Mouse (Mus musculus): ENCODE measurements at regions not wholly inside any gene's neighbourhood (a gene's known extent, or its start where the extent isn't known, plus 50 kb on each side); places are given as distances from the start of the nearest gene placed in this dataset.
"Not testable (repeated sequence)": the region's sequence is repeated elsewhere in the genome, so short reads cannot be mapped to it uniquely, and the experiment has no call there.

DNA sequence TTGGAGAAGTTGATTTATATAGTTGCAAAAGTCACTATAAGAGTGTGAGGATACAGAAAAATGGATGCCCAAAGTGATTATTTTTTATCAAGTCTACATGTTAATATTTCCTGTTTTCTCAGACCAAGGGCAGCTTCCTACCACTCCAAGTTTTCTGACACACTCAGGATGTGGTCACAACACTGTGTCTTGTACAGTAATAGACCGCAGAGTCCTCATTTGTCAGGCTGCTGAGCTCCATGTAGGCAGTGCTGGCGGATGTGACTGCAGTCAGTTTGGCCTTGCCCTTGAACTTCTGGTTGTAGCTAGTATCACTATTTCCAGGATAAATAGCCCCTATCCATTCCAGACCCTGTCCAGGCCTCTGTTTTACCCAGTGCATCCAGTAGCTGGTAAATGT lies 969.4 kb downstream of the Adam6a start:
- Histone ChIP-seq H3K4me2 (no peak overlapping the region), H3K27me3 (replicated peaks; ENCODE audit: control insufficient read depth, insufficient read depth, low read length) (no peaks in the 10 kb centered on the region), H3K27ac (ENCODE audit: low read depth, low read length) (no peak overlapping the region), H3K4me3 (ENCODE audit: low read depth, low read length) (no peak overlapping the region), H3K4me1 (replicated peaks; ENCODE audit: control insufficient read depth, insufficient read depth, low read length) (no peaks in the 10 kb centered on the region), H3K36me3 (ENCODE audit: control insufficient read depth, insufficient read depth, low read length) (no peaks in the 10 kb centered on the region), H3K9ac (ENCODE audit: low read depth, low read length) (no peak overlapping the region), H3K9me3 (ENCODE audit: control insufficient read depth, low read length) (peaks cover 4% of the 10 kb centered on the region; the same call in 1 of the 2 replicates)
- ATAC-seq (replicated peaks; ENCODE audit: low FRiP score) (no peak), DNase-seq (ENCODE audit: low spot score) (no peak)
- WGBS = 88% methylated on average over 2 of the region's 2 CpGs

DNA sequence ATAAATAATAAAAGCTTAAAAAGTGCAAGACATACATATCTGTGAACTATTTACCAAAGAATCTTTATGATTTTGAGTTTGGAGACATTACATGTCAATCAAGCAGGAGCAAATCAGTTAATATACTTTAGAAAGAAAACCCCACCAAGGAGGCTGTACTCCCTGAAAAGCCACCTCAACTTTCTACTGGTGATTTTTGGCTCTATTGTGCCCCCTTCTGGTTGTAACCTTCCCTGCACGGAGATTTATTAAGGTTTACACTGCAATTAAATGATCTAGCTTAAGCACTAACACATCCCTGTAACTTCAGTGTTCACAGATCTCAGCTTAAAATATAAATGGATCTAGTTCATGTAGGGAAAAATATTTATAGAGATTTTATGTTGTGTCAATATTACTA lies 998.4 kb downstream of the Adam6a start:
- H3K4me1 ChIP-seq (replicated peaks; ENCODE audit: control insufficient read depth, insufficient read depth, low read length); DNase-seq (ENCODE audit: low spot score); H3K4me3 ChIP-seq (ENCODE audit: low read depth, low read length); H3K36me3 ChIP-seq (ENCODE audit: control insufficient read depth, insufficient read depth, low read length); H3K27ac ChIP-seq (ENCODE audit: low read depth, low read length); H3K9ac ChIP-seq (ENCODE audit: low read depth, low read length); ATAC-seq (replicated peaks; ENCODE audit: low FRiP score); H3K9me3 ChIP-seq (ENCODE audit: control insufficient read depth, low read length); H3K4me2 ChIP-seq; H3K27me3 ChIP-seq (replicated peaks; ENCODE audit: control insufficient read depth, insufficient read depth, low read length): not testable (repeated sequence)
- 55% methylated on average over 1 of the region's 1 CpGs for WGBS

DNA sequence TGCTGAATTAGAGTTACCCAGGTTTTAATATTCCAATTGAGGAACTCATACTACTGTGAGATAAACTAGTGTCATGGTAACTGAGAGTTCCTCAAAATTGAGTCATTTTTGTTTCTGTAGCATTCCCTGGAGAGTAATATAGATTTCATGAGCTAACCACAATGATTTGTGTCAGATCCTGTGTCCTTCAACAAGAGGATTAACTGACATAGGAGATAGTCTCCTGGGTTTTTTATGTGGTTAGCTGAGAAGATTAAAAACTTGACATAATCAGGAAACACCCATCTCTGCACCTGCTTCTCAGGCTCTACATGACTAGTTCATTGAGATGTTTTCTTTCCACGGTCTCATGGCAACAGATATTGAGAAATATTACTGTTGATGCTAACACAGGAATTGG lies 1001.2 kb downstream of the Adam6a start:
- ATAC-seq (replicated peaks; ENCODE audit: low FRiP score); H3K4me2 ChIP-seq; H3K36me3 ChIP-seq (ENCODE audit: control insufficient read depth, insufficient read depth, low read length); H3K27me3 ChIP-seq (replicated peaks; ENCODE audit: control insufficient read depth, insufficient read depth, low read length); H3K4me3 ChIP-seq (ENCODE audit: low read depth, low read length); DNase-seq (ENCODE audit: low spot score); H3K27ac ChIP-seq (ENCODE audit: low read depth, low read length); H3K9ac ChIP-seq (ENCODE audit: low read depth, low read length); H3K9me3 ChIP-seq (ENCODE audit: control insufficient read depth, low read length); H3K4me1 ChIP-seq (replicated peaks; ENCODE audit: control insufficient read depth, insufficient read depth, low read length): not testable (repeated sequence)
- 36% methylated on average over 1 of the region's 1 CpGs for WGBS

GRCm38 (mm10) chr12:114562440-114562839 lies 1018.7 kb downstream of the Adam6a start:
- Histone ChIP-seq H3K27me3 (replicated peaks; ENCODE audit: control insufficient read depth, insufficient read depth, low read length) (no peaks in the 10 kb centered on the region), H3K4me3 (ENCODE audit: low read depth, low read length) (no peak overlapping the region), H3K9me3 (ENCODE audit: control insufficient read depth, low read length) (peaks cover 19% of the 10 kb centered on the region), H3K36me3 (ENCODE audit: control insufficient read depth, insufficient read depth, low read length) (no peaks in the 10 kb centered on the region), H3K4me2 (no peak overlapping the region), H3K27ac (ENCODE audit: low read depth, low read length) (no peak overlapping the region), H3K4me1 (replicated peaks; ENCODE audit: control insufficient read depth, insufficient read depth, low read length) (no peaks in the 10 kb centered on the region), H3K9ac (ENCODE audit: low read depth, low read length) (no peak overlapping the region)
- ATAC-seq (replicated peaks; ENCODE audit: low FRiP score) (no peak), DNase-seq (ENCODE audit: low spot score) (no peak)
- WGBS = 68% methylated on average over 1 of the region's 1 CpGs

DNA sequence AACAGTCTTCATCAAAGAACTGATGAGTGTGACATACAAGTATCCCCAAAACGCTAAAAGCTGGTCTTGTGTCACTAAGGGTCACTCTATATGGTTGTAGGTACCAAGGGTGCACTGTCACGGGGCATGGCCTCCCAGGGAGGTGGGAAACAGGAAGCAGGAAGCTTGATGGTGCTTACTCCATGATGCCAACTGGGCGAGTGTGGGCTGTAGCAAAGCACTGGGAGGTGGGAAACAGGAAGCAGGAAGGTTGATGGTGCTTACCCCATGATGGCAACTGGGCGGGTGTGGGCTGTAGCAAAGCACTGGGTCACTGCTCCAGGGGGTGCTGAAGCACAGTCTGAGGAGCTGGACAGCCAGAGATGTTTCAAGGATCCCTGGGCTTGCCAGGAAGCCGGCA lies 1019.3 kb downstream of the Adam6a start:
- no peak for DNase-seq (ENCODE audit: low spot score)
- H3K9ac ChIP-seq (ENCODE audit: low read depth, low read length) = no peak overlapping the region
- H3K36me3 ChIP-seq (ENCODE audit: control insufficient read depth, insufficient read depth, low read length) = no peaks in the 10 kb centered on the region
- H3K27ac ChIP-seq (ENCODE audit: low read depth, low read length) = no peak overlapping the region
- 52% methylated on average over 5 of the region's 5 CpGs for WGBS
- no peaks in the 10 kb centered on the region for H3K4me1 ChIP-seq (replicated peaks; ENCODE audit: control insufficient read depth, insufficient read depth, low read length)
- no peaks in the 10 kb centered on the region for H3K27me3 ChIP-seq (replicated peaks; ENCODE audit: control insufficient read depth, insufficient read depth, low read length)
- no peak overlapping the region for H3K4me3 ChIP-seq (ENCODE audit: low read depth, low read length)
- peaks cover 19% of the 10 kb centered on the region for H3K9me3 ChIP-seq (ENCODE audit: control insufficient read depth, low read length)
- no peak for ATAC-seq (replicated peaks; ENCODE audit: low FRiP score)
- H3K4me2 ChIP-seq = no peak overlapping the region

- Histone ChIP-seq H3K36me3 (ENCODE audit: control insufficient read depth, insufficient read depth, low read length) (no peaks in the 10 kb centered on the region), H3K4me2 (no peak overlapping the region), H3K9me3 (ENCODE audit: control insufficient read depth, low read length) (peaks cover 19% of the 10 kb centered on the region), H3K9ac (ENCODE audit: low read depth, low read length) (no peak overlapping the region), H3K4me1 (replicated peaks; ENCODE audit: control insufficient read depth, insufficient read depth, low read length) (no peaks in the 10 kb centered on the region), H3K27ac (ENCODE audit: low read depth, low read length) (no peak overlapping the region), H3K27me3 (replicated peaks; ENCODE audit: control insufficient read depth, insufficient read depth, low read length) (no peaks in the 10 kb centered on the region), H3K4me3 (ENCODE audit: low read depth, low read length) (no peak overlapping the region)
- 61% methylated on average over 1 of the region's 1 CpGs for WGBS
- ATAC-seq (replicated peaks; ENCODE audit: low FRiP score) (no peak), DNase-seq (ENCODE audit: low spot score) (no peak)
Measured at GRCm38 (mm10) chr12:114563683-114564082, 1020.0 kb downstream of the Adam6a start.

GRCm38 (mm10) chr12:114564329-114564728 lies 1020.6 kb downstream of the Adam6a start:
- no peaks in the 10 kb centered on the region for H3K4me1 ChIP-seq (replicated peaks; ENCODE audit: control insufficient read depth, insufficient read depth, low read length)
- 61% methylated on average over 2 of the region's 2 CpGs for WGBS
- ATAC-seq (replicated peaks; ENCODE audit: low FRiP score) (no peak), DNase-seq (ENCODE audit: low spot score) (no peak)
- no peaks in the 10 kb centered on the region for H3K27me3 ChIP-seq (replicated peaks; ENCODE audit: control insufficient read depth, insufficient read depth, low read length)
- H3K27ac ChIP-seq (ENCODE audit: low read depth, low read length) = no peak overlapping the region
- H3K4me2 ChIP-seq = no peak overlapping the region
- H3K9me3 ChIP-seq (ENCODE audit: control insufficient read depth, low read length) = peaks cover 19% of the 10 kb centered on the region
- no peak overlapping the region for H3K9ac ChIP-seq (ENCODE audit: low read depth, low read length)
- no peaks in the 10 kb centered on the region for H3K36me3 ChIP-seq (ENCODE audit: control insufficient read depth, insufficient read depth, low read length)
- no peak overlapping the region for H3K4me3 ChIP-seq (ENCODE audit: low read depth, low read length)

- H3K4me3 ChIP-seq (ENCODE audit: low read depth, low read length) = no peak overlapping the region
- no peak for DNase-seq (ENCODE audit: low spot score)
Measured at GRCm38 (mm10) chr12:114583371-114583770, 1039.7 kb downstream of the Adam6a start.

DNA sequence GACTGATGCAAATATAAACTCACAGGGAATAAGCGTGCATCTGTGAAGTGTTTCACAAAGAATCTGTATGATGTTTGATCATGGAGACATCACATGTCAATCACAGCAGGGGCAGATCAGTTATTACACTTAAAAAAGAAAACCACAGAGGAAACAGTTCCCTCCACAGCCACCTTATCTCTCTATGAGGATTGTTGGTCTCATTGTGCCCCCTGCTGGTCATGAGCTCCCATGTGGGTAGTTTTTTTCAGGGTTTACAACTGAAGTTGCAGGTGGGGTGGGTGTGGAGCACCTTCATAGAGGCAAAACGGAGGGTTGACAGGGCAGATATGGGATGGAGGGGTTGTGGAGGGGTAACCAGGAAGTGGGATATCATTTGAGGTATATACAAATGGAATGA lies 1043.5 kb downstream of the Adam6a start:
- Histone ChIP-seq H3K36me3 (ENCODE audit: control insufficient read depth, insufficient read depth, low read length) (no peaks in the 10 kb centered on the region), H3K27ac (ENCODE audit: low read depth, low read length) (no peak overlapping the region), H3K9me3 (ENCODE audit: control insufficient read depth, low read length) (no peaks in the 10 kb centered on the region), H3K4me1 (replicated peaks; ENCODE audit: control insufficient read depth, insufficient read depth, low read length) (no peaks in the 10 kb centered on the region), H3K27me3 (replicated peaks; ENCODE audit: control insufficient read depth, insufficient read depth, low read length) (no peaks in the 10 kb centered on the region), H3K9ac (ENCODE audit: low read depth, low read length) (no peak overlapping the region), H3K4me3 (ENCODE audit: low read depth, low read length) (no peak overlapping the region), H3K4me2 (no peak overlapping the region)
- DNase-seq (ENCODE audit: low spot score) = no peak
- WGBS = 72% methylated on average over 2 of the region's 2 CpGs
- ATAC-seq (replicated peaks; ENCODE audit: low FRiP score) = no peak

More at GRCm38 (mm10) chr12:114583371-114583770, 1039.7 kb downstream of the Adam6a start:
- WGBS = 59% methylated on average over 1 of the region's 1 CpGs
- Histone ChIP-seq H3K9ac (ENCODE audit: low read depth, low read length) (no peak overlapping the region), H3K4me2 (no peak overlapping the region), H3K4me1 (replicated peaks; ENCODE audit: control insufficient read depth, insufficient read depth, low read length) (no peaks in the 10 kb centered on the region), H3K27me3 (replicated peaks; ENCODE audit: control insufficient read depth, insufficient read depth, low read length) (no peaks in the 10 kb centered on the region), H3K36me3 (ENCODE audit: control insufficient read depth, insufficient read depth, low read length) (no peaks in the 10 kb centered on the region), H3K27ac (ENCODE audit: low read depth, low read length) (no peak overlapping the region), H3K9me3 (ENCODE audit: control insufficient read depth, low read length) (peaks cover 3% of the 10 kb centered on the region; the same call in 1 of the 2 replicates)
- ATAC-seq (replicated peaks; ENCODE audit: low FRiP score) = no peak

Measured in liver, embryonic 11.5 days (tissue).